Mouse (Mus musculus) liver, embryonic 14.5 days (tissue): ENCODE measurements around the gene Esrrb. TPM values are rescaled to one million over a fixed set of nuclear protein-coding genes. Genes with fewer than 3 reads are reported as not detected.

Experiments
- ATAC-seq: fragments of 200-750 bp; cut with Nextera tagmentation; 2 replicates; pipeline ENCODE4 v1.8.0; 2017; ENCODE audit warnings: moderate number of reproducible peaks, mild to moderate bottlenecking, moderate library complexity; ENCODE audit not compliant: insufficient read depth
- DNase-seq, 3 experiments: peaks; one replicate each; pipeline ENCODE4 v3.0.0-alpha.2; 2012 to 2013; ENCODE audit warnings: low read depth in 3 of 3, low spot score in 3 of 3
- H3K27ac ChIP-seq: fragments of 300-500 bp; sonication (generic); 2 replicates; pipeline ENCODE4 v1.5.1; 2014; ENCODE audit warnings: moderate library complexity, mild to moderate bottlenecking, control low read depth, inconsistent platforms
- H3K27me3 ChIP-seq: fragments of 300-500 bp; sonication (generic); 2 replicates; pipeline ENCODE4 v1.6.1; 2014; ENCODE audit warnings: mild to moderate bottlenecking, low read length, moderate library complexity; ENCODE audit not compliant: control insufficient read depth, insufficient read depth
- H3K36me3 ChIP-seq: fragments of 300-500 bp; sonication (generic); replicated peaks from 2 replicates; pipeline ENCODE4 v1.6.1; 2014; ENCODE audit warnings: low read depth; ENCODE audit not compliant: control insufficient read depth, insufficient read depth
- H3K4me1 ChIP-seq, 2 experiments: fragments of 200-500 bp in 1 of 2; fragments of 300-500 bp in 1 of 2; sonication (generic) in 1 of 2; replicated peaks; 2 replicates each; pipeline ENCODE4 v1.6.1; 2012 to 2014; ENCODE audit warnings: antibody characterized with exemption in 1 of 2, inconsistent platforms in 1 of 2, low read length in 1 of 2; ENCODE audit not compliant: control insufficient read depth in 2 of 2, insufficient read depth in 2 of 2
- H3K4me2 ChIP-seq: fragments of 300-500 bp; sonication (generic); 2 replicates; pipeline ENCODE4 v1.6.1; 2014; ENCODE audit warnings: low read depth, mild to moderate bottlenecking, control low read depth, moderate library complexity
- H3K4me3 ChIP-seq, 2 experiments: fragments of 200-500 bp in 1 of 2; fragments of 300-500 bp in 1 of 2; sonication (generic) in 1 of 2; 2 replicates each; pipeline ENCODE4 v1.5.1; 2012 to 2014; ENCODE audit warnings: low read depth in 2 of 2, low read length in 2 of 2, mild to moderate bottlenecking in 2 of 2, control low read depth in 1 of 2, inconsistent platforms in 1 of 2, moderate library complexity in 1 of 2; ENCODE audit not compliant: insufficient read depth in 1 of 2
- H3K9ac ChIP-seq: fragments of 300-500 bp; sonication (generic); replicated peaks from 2 replicates; pipeline ENCODE4 v1.6.1; 2014; ENCODE audit warnings: mild to moderate bottlenecking, control low read depth, moderate library complexity
- H3K9me3 ChIP-seq: fragments of 300-500 bp; sonication (generic); 2 replicates; pipeline ENCODE4 v1.6.1; 2016; ENCODE audit warnings: low read length, mixed read lengths; ENCODE audit not compliant: control insufficient read depth
- CTCF ChIP-seq: IDR thresholded peaks from 2 replicates; pipeline ENCODE4 v1.5.1; 2016; ENCODE audit warnings: antibody characterized with exemption, low read depth, control low read depth
- EP300 ChIP-seq: IDR thresholded peaks from 2 replicates; pipeline ENCODE4 v1.6.1; 2016; ENCODE audit warnings: antibody characterized with exemption, low read depth
- WGBS: fragments of 180-500 bp; shearing (Covaris S2); extraction: QIAGEN DNeasy Blood & Tissue Kit; methylation state at CpG from one replicate; pipeline ENCODE4 v1.1.7; 2014; ENCODE audit not compliant: insufficient replicate concordance; 5-methylcytosine and 5-hydroxymethylcytosine counted together
- polyA plus RNA-seq, 2 experiments: library from polyadenylated mRNA; depleted of rRNA in 1 of 2; stranded (reverse) in 1 of 2; unstranded in 1 of 2; fragments of >200 nt; fragmentation: Nextera tagmentation in 1 of 2; extraction: Ambion mirVana in 1 of 2; gene quantifications; 2 replicates each; pipeline versions ENCODE4 v1.2.1 to v1.2.3; 2012 to 2014

Esrrb gene
- polyA plus RNA-seq, 2 experiments: 0.03 to 0.09 TPM

DNA sequence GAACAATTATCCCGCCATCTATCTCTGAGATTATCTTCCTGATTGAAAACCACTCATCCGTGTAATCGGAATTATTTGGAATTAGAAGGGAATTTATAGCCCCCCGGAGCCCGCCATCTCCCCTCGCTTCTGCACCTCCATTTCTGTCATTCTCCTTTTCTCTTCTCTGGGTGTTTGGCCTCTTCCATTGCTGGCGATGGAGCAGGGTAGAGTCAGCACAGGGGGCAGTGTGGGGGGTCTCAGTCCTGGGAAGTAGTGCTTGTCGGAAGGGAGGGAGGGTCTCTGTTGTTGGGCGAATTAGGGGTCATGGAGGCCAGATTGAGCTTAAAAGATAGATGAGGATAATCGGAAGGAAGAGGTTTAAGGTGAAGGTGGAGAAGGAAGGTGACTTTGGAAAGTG lies 29.7 kb upstream of the Esrrb start:
- Histone ChIP-seq H3K27ac (no peak overlapping the region), H3K27me3 (no peaks in the 10 kb centered on the region), H3K9me3 (no peaks in the 10 kb centered on the region), H3K4me1 (no peaks in the 10 kb centered on the region), H3K36me3 (no peaks in the 10 kb centered on the region), H3K9ac (no peak overlapping the region), H3K4me3 (no peak overlapping the region), H3K4me2 (no peak overlapping the region)
- ATAC-seq (no peak), DNase-seq (no peak)
- 69% methylated on average over 10 of the region's 10 CpGs for WGBS
- no peak for TF ChIP-seq EP300

DNA sequence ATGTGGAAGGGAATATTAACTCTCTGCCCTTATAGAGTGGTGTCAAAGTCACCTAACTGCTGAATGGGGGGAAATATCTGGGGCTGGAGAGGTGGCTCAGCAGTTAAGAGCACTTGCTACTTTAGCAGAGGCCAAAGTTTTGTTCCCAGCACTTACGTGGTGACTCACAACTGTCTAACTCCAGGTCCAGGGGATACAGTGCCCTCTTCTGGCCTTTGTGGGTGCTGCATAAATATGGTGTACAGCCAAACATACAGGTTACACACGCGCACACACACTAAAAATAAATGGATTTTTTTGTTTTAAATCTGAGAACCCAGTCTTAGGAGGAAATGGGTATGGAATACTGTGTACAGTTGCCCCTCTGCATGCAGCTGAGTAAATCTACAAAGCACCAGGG lies 24.7 kb upstream of the Esrrb start:
- Histone ChIP-seq H3K27ac (no peak overlapping the region), H3K4me3 (no peak overlapping the region), H3K4me1 (no peaks in the 10 kb centered on the region), H3K9ac (no peak overlapping the region), H3K9me3 (no peaks in the 10 kb centered on the region), H3K36me3 (no peaks in the 10 kb centered on the region), H3K27me3 (no peaks in the 10 kb centered on the region), H3K4me2 (no peak overlapping the region)
- TF ChIP-seq CTCF: peak; percentile 43; the same call in 1 of the 2 replicates
- TF ChIP-seq EP300: no peak
- 74% methylated on average over 3 of the region's 3 CpGs for WGBS
- DNase-seq (no peak), ATAC-seq (no peak)

DNA sequence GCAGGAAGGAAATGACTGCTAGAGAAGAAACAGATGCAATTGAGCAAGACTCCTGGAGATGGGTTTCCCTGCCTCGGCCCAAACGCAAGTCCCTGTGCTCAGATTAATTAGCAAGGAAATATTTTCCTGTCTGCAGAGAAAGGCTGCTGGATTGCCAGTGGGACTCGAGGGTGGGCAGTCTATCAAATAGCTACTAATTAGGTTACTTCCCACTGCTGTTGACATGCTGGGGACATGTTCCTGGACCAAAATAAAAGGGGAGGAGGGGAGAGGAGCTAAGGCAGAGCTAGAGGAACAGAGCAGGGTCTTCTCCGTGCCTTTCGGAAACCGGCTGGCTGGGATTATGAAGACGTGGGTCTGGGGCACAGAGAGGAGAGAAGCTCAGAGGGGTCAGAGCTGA lies 24.0 kb upstream of the Esrrb start:
- Histone ChIP-seq H3K4me2 (no peak overlapping the region), H3K27me3 (no peaks in the 10 kb centered on the region), H3K9ac (no peak overlapping the region), H3K27ac (no peak overlapping the region), H3K4me1 (no peaks in the 10 kb centered on the region), H3K4me3 (no peak overlapping the region), H3K36me3 (no peaks in the 10 kb centered on the region), H3K9me3 (no peaks in the 10 kb centered on the region)
- DNase-seq: no peak
- no peak for TF ChIP-seq EP300
- no peak for TF ChIP-seq CTCF
- 33% methylated on average over 7 of the region's 7 CpGs for WGBS
- no peak for ATAC-seq

DNA sequence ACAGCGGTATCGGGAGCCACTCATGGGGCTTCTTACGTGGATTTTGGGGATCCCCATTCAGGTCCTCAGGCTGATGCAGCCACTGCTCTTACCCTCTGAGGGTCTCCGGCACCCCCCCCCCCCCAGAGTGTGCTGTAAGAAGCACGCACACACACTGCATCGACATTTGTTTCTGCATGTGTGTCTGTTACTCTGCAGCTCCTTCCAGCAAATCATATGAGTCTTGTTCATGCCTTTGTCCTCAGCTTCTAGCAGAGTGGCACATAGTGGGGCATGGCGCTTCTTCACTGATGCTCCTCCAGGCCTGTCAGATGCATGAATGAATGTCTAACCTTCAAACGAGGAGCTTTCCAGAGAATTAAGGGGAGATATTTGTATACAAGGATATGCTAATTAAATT lies 11.4 kb upstream of the Esrrb start:
- H3K9ac ChIP-seq: no peak overlapping the region
- no peaks in the 10 kb centered on the region for H3K36me3 ChIP-seq
- H3K4me2 ChIP-seq: no peak overlapping the region
- H3K4me3 ChIP-seq: no peak overlapping the region
- TF ChIP-seq EP300 (no peak), CTCF (no peak)
- ATAC-seq: no peak
- H3K4me1 ChIP-seq: no peaks in the 10 kb centered on the region
- WGBS: 63% methylated on average over 7 of the region's 8 CpGs
- no peaks in the 10 kb centered on the region for H3K9me3 ChIP-seq
- H3K27ac ChIP-seq: no peak overlapping the region
- H3K27me3 ChIP-seq: no peaks in the 10 kb centered on the region
- DNase-seq: no peak

DNA sequence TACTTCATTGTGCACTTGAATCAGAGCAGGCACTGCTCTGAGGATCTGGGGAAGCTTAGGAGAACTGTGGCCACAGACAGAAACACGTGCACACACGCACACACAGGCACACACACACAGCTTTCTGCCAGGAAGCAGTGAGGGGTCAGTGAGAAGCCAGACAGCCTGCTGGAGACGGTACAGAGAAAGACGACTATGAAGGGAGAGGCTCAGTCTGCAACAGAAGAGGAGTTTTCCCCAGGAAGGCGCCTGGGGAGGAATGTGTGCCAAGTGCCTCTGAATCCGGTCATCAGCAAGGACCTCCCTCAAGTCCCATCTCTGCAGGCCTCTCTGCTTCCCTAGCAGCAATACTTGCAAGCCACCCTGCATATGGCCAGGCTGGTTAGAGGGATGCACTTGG lies 1.5 kb upstream of the Esrrb start:
- no peaks in the 10 kb centered on the region for H3K9me3 ChIP-seq
- H3K36me3 ChIP-seq: no peaks in the 10 kb centered on the region
- no peak overlapping the region for H3K27ac ChIP-seq
- no peaks in the 10 kb centered on the region for H3K27me3 ChIP-seq
- H3K4me1 ChIP-seq: no peaks in the 10 kb centered on the region
- DNase-seq: no peak
- no peak overlapping the region for H3K4me2 ChIP-seq
- 48% methylated on average over 6 of the region's 6 CpGs for WGBS
- TF ChIP-seq EP300 (no peak), CTCF (no peak)
- H3K4me3 ChIP-seq: no peak overlapping the region
- H3K9ac ChIP-seq: no peak overlapping the region
- ATAC-seq: no peak

DNA sequence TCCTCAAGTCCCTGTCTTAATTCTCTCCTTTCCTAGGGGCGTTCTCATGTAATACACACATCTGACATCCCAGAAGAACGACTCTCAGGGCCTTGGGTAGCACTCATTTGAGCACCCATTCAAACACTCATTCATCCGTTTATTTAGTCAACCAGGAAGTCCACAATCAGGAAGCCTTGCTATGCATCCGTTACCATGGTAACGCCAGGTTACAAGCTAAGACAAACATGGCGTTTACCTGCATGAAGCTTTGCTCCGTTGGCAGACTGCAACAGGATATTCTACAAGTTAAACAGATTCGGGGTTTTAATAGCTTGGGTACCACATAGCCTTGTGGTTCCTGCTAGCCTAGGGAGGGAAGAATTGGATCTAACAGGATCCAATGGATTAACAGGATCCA lies 1.0 kb upstream of the Esrrb start:
- DNase-seq: no peak
- Histone ChIP-seq H3K4me3 (no peak overlapping the region), H3K27me3 (no peaks in the 10 kb centered on the region), H3K4me2 (no peak overlapping the region), H3K36me3 (no peaks in the 10 kb centered on the region), H3K9me3 (no peaks in the 10 kb centered on the region), H3K9ac (no peak overlapping the region), H3K27ac (no peak overlapping the region), H3K4me1 (no peaks in the 10 kb centered on the region)
- no peak for ATAC-seq
- whole genome bisulfite sequencing: 53% methylated on average over 8 of the region's 8 CpGs
- no peak for TF ChIP-seq CTCF
- no peak for TF ChIP-seq EP300
